Mouse (Mus musculus): ENCODE results near the gene Psmc5. TPM values are rescaled to one million over a fixed set of nuclear protein-coding genes. Genes with fewer than 3 reads are reported as not detected.

Psmc5 gene
- 24.4 and 25.3 TPM in 2 replicates for polyA plus RNA-seq (2012; rRNA removed)

DNA sequence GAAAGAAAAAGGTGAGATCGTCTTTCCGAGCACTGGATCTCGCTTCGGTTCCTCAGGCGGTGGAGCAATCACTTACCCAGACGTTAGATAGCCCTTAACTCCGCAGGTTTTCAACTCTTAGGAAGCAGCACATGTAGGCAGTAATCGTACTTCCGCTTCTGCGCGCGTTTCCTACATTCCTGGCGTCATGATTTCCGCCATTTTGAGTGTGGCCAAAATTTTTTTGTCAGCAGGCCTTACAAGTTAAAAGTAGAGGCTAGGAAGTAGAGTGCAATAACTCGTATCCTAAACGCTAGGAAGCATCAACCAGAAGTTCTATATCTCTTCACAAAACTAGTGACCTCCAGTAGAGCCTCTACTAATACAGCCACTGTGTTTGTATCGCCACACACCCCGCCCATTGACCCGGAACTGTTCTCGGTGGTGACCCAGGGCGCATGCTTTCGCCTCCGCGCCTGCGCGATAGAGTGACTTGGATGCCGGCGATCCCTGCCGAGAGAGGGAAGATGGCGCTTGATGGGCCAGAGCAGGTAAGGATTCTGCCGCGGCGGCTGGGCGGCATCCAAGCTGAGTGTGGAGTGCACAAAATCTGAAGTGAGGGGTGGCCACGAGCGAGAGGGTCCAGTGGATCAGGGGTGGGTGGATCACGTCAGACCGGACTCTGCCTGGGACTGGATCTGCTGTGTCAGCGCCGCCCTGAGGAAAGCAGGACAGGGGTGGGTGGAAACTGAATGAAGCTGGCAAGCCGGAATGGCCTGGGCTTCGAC is at the start of gene Psmc5, which contains the start of gene Ftsj3:
TSS of gene Psmc5 (plus strand) at position 470 of the 767 bp plus-strand sequence.
TSS of gene Ftsj3 (minus strand) at position 395 of the 767 bp plus-strand sequence.

DNA sequence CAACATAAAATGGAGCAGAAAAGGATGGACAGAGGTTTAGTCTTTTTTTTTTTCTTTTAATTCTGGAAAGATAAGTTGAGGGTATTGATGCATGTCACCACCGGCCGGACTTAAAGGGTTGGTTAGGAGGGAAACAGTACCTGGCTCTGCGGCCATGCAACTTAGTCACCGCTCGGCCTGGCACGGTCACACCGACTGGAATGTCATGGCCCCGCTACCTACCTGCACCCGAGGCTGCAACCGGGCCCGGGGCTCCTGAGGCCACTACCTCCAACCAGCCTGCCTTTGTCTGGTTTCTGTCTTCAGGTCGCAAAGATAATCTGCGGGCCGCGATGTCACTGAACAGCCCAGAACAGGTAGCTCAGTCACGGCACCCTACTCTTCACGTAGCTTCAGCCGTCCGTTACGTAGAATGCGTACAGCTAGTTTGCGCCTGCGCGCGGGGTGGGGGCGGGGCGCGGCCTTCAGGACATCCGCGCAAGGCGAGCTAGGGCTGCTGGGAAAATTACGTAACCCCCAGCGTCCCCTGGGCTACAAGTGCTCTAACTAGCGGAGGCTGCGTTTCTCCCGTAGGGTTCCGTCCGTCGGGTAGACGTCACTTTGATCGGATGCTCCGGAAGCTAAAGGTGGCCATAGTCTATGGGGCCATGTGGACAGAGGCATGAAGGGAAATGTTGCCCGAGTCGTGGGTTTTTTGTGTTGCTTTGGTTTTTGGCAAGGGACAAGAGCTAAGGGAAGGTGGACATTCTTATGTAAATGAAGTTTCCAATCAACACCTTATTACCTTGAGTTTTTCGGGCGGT is 39.8 kb upstream of the Psmc5 start, which contains the start of gene Ccdc47:
TSS of gene Ccdc47 (minus strand) at position 418 of the 803 bp plus-strand sequence.

DNA sequence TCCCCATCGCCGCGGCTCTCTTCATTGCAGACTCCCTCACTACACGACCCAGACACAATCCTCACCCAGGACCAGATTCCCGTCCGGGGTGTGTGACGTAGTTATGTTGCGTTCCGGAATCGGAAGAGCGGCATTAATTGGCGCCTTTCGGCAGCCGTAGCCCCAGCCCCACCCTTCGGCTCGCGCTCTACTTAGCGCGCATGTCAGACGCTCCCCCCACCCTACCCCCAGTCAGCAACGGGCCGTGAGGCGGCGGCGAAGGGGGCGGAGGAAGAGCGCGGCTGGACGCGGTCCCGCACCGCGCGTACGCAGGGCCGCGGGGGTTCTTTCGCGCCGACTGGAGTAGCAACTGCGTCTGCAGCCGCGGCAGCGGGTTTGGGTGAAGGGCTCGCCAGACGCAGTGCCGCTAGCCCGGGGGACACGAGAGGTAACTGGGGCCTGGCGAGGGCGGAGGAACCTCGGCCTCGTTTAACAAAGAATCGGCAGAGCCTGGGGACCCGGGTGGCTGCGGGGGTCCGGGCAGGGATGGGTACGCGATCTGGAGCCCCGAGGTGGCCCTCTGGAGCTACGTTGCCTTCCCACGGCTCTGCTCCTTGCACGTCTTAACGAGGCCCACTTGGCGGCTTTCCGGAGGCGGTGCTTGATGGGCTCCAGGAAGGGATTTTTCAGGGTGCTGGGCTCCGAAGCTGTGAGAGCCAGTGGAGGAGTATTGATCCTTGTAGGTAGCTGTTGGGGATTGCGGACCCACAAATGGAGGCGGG is 39.0 kb upstream of the Psmc5 start, which contains the start of gene Ddx42:
TSS of gene Ddx42 (plus strand) at position 197 of the 761 bp plus-strand sequence.

DNA sequence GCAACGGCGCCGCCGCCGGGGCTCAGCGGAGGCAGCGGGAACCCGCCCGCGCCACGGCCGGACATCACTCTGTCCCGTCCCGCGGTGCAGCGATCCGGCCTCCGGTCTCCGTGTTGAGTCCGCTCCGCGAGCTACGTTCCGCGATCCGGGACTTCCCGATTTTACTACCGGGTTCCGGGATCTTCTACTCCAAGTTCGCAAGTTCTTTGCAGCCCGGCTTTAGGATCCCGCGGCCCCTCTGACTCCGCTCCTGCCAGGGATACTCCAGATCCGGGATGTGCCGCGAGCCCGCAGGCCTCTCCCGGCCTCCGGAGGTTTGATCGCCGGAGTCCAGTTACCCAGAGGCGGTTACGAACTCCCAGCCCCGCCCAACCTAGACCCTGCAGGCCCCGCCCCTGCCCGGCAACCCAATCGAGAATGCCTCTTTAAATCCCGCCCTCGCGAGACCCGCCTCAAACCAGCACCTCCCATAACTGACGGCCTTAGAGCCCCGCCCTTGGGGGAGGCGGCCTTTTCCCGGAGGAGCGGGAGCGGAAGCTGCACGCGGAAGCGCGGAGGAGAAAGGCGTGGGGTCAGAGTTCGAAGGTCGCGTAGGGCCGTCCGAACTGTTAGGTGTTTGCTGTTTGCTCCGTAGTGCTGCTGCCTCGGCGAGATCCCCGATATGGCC is 16.8 kb downstream of the Psmc5 start, which contains the start of gene Smarcd2:
TSS of gene Smarcd2 (minus strand) at position 329 of the 667 bp plus-strand sequence.

DNA sequence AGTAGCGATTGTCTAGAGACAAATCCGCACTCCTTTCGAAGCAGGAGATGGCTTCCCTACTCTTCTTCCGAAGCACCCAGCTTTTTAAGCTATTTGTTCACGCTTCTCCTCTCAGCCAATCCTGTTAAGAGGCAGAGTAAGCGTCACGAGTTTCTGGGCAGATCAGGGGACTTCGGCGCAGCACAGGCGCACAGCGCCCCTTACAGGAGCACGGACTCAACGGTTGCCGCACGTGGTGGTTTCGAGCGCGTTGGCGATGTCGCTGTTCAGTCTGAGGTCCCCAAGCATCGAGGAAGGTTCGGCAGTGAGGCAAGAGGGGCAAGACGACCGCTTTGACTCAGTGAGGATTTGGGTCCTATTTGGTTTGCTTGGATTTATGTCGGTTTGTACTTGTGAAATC is 20.5 kb downstream of the Psmc5 start, which contains the start of gene Tcam1:
TSS of gene Tcam1 (plus strand) at position 219 of the 400 bp plus-strand sequence.

DNA sequence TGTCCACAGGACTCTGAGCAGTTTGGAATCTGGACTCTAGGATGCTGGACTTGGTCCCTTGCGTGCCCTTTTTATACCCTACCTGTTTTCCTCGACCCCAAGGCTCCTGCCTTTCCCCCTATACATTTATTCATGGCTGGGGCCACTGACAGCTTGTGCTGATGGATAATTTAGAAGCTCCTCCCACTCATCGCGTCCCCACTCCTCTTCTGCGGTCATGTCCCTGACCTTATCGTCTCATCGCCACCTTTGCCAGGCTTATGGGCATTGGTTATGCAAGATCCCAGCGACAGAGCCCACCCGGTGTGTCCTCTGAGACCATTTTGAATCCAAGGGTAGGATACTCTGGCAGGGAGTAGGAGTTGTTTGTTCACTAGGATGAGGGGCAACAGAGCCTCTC is 45.8 kb downstream of the Psmc5 start, which contains the start of gene Gh:
TSS of gene Gh (minus strand) at position 101 of the 400 bp plus-strand sequence.

Other genes starting within 250 kb of the Psmc5 start
- 5.2 and 6.7 TPM in 2 replicates for gene Kcnh6, start 248.0 kb upstream of the Psmc5 start, polyA plus RNA-seq (2012; rRNA removed)
- gene Dcaf7, start 219.3 kb upstream of the Psmc5 start, polyA plus RNA-seq (2012; rRNA removed): 32.8 and 33.2 TPM in 2 replicates
- gene Taco1, start 190.1 kb upstream of the Psmc5 start, polyA plus RNA-seq (2012; rRNA removed): 12.0 TPM in 2 replicates
- gene Map3k3, start 171.5 kb upstream of the Psmc5 start, polyA plus RNA-seq (2012; rRNA removed): 21.0 and 21.6 TPM in 2 replicates
- not detected in 2 replicates for gene Gm10840, start 95.3 kb upstream of the Psmc5 start, polyA plus RNA-seq (2012; rRNA removed)
- 11.2 and 13.0 TPM in 2 replicates for gene Limd2, start 95.3 kb upstream of the Psmc5 start, polyA plus RNA-seq (2012; rRNA removed)
- 12.8 and 14.7 TPM in 2 replicates for gene Strada, start 54.0 kb upstream of the Psmc5 start, polyA plus RNA-seq (2012; rRNA removed)
- 6.0 and 7.3 TPM in 2 replicates for gene Ccdc47, start 39.8 kb upstream of the Psmc5 start, polyA plus RNA-seq (2012; rRNA removed)
- gene Ddx42, start 39.2 kb upstream of the Psmc5 start, polyA plus RNA-seq (2012; rRNA removed): 5.9 and 8.1 TPM in 2 replicates
- 7.0 and 8.9 TPM in 2 replicates for gene Ftsj3, start 75 bp upstream of the Psmc5 start, polyA plus RNA-seq (2012; rRNA removed)
- 101 and 104 TPM in 2 replicates for gene Smarcd2, start 16.8 kb downstream of the Psmc5 start, polyA plus RNA-seq (2012; rRNA removed)
- gene Tcam1, start 20.5 kb downstream of the Psmc5 start, polyA plus RNA-seq (2012; rRNA removed): not detected in 2 replicates
- gene Gh, start 45.7 kb downstream of the Psmc5 start, polyA plus RNA-seq (2012; rRNA removed): not detected in 2 replicates
- 8.5 and 12.4 TPM in 2 replicates for gene Cd79b, start 58.6 kb downstream of the Psmc5 start, polyA plus RNA-seq (2012; rRNA removed)
- gene Scn4a, start 97.1 kb downstream of the Psmc5 start, polyA plus RNA-seq (2012; rRNA removed): 0.06 and 0.16 TPM in 2 replicates
- gene Prr29, start 109.3 kb downstream of the Psmc5 start, polyA plus RNA-seq (2012; rRNA removed): 0.93 and 1.4 TPM in 2 replicates
- 6.7 and 10.9 TPM in 2 replicates for gene Icam2, start 131.9 kb downstream of the Psmc5 start, polyA plus RNA-seq (2012; rRNA removed)
- gene Ern1, start 231.7 kb downstream of the Psmc5 start, polyA plus RNA-seq (2012; rRNA removed): 33.3 and 34.6 TPM in 2 replicates

Measured in colon, adult 2 months (tissue).